Mouse (Mus musculus): ENCODE data around the gene Crocc2. TPM values are rescaled to one million over a fixed set of nuclear protein-coding genes. Genes with fewer than 3 reads are reported as not detected.

Crocc2 gene
- polyA plus RNA-seq, 1 experiment from 2014 or later, result 0.30 TPM

DNA sequence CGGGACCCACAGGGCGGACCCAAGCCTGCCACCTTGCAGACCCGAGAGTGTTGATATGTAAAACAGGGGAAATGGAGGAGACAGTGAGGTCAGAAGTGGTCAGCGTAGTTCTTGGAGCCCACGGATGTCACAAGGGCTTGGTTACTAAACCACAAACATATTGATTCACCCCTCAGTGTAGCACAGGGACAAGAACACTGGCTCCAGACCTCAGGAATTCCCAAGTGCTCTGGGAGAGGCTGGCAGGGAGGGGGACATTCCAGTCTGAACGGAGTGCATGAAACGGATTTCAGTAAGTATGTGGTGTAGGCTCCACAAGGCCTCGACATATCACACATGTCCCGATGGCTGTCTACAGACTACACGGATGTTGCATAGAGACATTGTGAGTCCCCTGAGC, 6.6 kb upstream of the Crocc2 start:
- DNase-seq (ENCODE audit: low read depth, low spot score) (no peak), ATAC-seq (no peak)
- no peak for TF ChIP-seq CTCF (IDR thresholded peaks at IDR 0.05)

DNA sequence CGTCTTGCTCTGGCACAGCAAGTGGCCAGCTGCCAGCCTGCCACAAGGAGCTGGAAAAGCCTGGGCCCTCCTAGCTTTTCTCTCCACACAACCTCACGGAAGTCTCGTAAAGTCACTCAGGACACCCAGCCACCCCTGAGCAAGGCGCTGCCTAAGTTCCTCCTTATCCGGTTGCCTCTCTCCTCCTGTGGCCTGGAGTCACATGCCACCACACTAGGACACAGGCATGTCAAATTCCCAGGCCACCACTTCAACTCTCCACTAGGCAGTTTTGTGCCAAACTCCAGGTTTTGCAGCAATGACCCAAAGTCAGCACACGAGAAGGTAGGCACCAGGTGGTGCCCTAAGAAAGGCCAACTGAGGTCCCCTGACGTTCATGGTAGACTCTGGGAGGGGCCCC, 5.9 kb upstream of the Crocc2 start:
- TF ChIP-seq CTCF (IDR thresholded peaks at IDR 0.05), result no peak

More for the DNA sequence above, 6.6 kb upstream of the Crocc2 start:
- ChIA-PET CTCF (no interaction called here), POLR2A (no interaction called here)
- no peaks in the 10 kb centered on the region for H3K27me3 ChIP-seq
- in situ Hi-C loops (cut with MboI; ENCODE audit: low pct_unique_long_range_greater_than_20kb), result no loop called here

DNA sequence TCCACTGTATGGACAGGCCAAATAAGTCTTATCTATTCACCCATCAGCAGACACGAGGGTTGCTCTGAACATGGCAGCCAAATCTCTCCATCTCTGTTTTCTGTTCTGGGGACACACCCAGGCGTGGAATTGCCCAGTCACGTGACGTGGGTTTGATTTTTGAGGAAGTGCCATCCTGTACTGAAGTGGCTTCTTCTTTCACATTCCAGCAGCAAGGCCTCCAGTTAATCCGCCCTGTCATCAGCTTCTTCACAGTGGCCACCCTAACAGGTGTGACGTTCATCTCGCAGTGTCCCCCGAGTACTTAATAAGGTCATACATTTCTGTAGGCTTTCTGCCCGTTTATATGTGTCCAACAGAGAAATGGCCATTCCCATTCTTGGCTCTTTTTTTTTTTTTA, 3.1 kb upstream of the Crocc2 start:
- in situ Hi-C loops (cut with MboI; ENCODE audit: low pct_unique_long_range_greater_than_20kb), result no loop called here

More for the DNA sequence above, 5.9 kb upstream of the Crocc2 start:
- in situ Hi-C loops (cut with MboI; ENCODE audit: low pct_unique_long_range_greater_than_20kb), result no loop called here
- no peaks in the 10 kb centered on the region for H3K27me3 ChIP-seq
- DNase-seq (ENCODE audit: low read depth, low spot score) (no peak), ATAC-seq (no peak)
- POLR2A ChIA-PET, result no interaction called here
- CTCF ChIA-PET, result interaction anchor here (1.3 kb wide), 1 partner anchor 34 kb away, joined by 5 read pairs; no protein-coding TSS in a partner anchor

DNA sequence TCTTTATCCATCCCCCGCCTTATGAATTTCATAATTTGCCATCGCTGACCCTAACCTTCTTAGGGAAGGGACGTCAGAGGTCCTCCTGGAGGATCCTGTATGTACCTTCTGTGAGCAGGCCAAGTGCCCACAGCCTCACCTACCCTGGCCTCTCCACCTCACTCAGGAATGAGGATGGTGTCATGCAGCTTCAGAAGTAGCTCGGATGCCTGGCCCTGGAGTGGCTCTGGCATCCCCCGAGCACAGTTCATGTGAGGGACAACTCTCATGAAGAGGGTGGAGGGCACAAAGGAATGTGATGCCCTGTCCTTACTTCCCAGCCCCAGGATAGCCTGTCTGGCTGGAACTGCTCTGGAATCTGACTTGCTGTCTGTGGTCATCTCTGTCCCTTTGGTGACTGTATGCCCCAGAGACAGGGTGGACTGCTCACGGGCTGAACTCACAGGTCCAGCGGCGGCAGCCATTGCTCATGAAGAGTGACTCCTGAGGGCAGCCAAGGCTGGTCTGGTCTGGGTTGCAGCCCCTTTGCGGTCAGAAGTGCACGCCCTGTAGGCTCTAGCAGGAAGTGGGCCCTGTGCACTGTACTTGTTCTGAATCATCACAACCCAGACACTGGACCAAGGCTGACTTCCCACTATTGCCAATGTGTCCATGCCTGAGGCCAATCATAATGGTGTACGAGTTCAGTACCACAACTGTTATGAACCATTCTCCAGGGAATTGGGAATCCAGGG, 2.0 kb upstream of the Crocc2 start:
- no peaks in the 10 kb centered on the region for H3K27me3 ChIP-seq
- in situ Hi-C loops (cut with MboI; ENCODE audit: low pct_unique_long_range_greater_than_20kb), result no loop called here
- peak; percentile 8 for ATAC-seq
- ChIA-PET POLR2A (no interaction called here), CTCF (no interaction called here)
- TF ChIP-seq CTCF (IDR thresholded peaks at IDR 0.05), result no peak
- DNase-seq (ENCODE audit: low read depth, low spot score), result no peak

More for the DNA sequence above, 3.1 kb upstream of the Crocc2 start:
- no peak for TF ChIP-seq CTCF (IDR thresholded peaks at IDR 0.05)
- DNase-seq (ENCODE audit: low read depth, low spot score) (no peak), ATAC-seq (no peak)
- ChIA-PET POLR2A (no interaction called here), CTCF (no interaction called here)
- no peaks in the 10 kb centered on the region for H3K27me3 ChIP-seq

DNA sequence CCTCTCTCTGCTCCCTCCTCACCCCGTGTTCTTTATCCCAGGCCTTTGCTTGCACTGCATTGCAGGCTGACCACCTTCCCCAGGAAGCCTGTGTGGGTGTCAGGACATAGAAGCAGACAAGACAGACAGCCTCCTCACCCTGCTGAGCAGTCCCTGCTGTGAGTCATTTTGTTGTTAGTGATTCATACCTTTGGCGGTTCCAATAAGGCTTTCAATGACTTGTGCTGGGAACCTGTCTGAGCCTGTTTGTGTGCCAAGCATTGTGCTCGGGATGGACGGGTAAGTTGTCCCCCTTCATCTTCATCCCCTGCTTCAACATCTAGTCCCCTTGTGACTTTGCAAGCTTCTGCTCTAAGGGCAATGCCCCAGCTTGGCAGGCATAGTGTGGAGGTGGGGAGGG, 5.1 kb downstream of the Crocc2 start:
- in situ Hi-C loops (cut with MboI; ENCODE audit: low pct_unique_long_range_greater_than_20kb), result loop anchor here (10.0 kb wide), 1 partner anchor 131 kb away; the partner anchor contains the start of gene Mterf4
- no peak for TF ChIP-seq CTCF (IDR thresholded peaks at IDR 0.05)
- DNase-seq (ENCODE audit: low read depth, low spot score), result no peak

DNA sequence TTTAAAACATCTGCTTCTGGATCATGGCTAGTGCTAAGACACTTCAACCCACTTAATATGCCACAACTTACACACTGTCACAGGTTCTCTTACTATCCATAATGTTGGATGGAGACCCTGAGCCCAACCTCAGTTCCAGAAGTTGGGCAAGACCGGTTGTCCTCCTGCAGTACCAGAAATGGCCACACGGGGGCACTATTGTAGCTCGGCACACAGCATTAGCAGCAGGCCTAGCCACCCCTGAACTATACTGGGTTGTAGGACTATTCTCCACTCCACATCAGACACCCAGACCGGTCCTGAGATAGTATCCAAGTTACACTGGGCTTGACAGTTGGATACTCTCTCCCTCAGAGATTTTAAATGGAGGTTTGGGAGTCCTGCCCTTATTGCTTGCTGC, 5.9 kb downstream of the Crocc2 start:
- POLR2A ChIA-PET, result interaction anchor here (1.6 kb wide), 1 partner anchor 33 kb away, joined by 10 read pairs; no protein-coding TSS in a partner anchor

More for the DNA sequence above, 5.1 kb downstream of the Crocc2 start:
- ATAC-seq, result peak; percentile 46
- POLR2A ChIA-PET, result no interaction called here
- CTCF ChIA-PET, result interaction anchor here (0.7 to 1.8 kb wide), 16 partner anchors 9 to 169 kb away, joined by 3 to 8 read pairs (median 3); partner anchors contain the start of genes Mterf4 and Pask
- H3K27me3 ChIP-seq, result no peaks in the 10 kb centered on the region

DNA sequence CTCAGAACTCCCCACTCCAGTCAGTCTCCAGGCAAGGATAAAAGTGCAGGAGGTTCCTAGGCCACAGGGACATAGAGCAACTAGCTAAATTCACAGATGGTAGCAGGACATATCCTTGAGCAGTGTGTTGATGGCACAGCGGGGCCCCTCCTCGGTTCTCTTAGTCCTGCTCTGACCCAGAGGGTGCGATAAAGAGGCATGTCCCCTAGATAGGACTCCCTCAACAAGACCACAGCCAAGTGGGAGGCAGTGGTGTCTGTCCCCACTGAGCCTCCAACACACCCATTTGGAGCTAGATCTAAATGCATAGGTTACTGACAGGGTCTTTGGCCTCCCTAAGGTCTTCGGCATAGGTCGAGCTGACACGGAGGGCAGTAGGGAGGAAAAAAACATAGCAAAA, 7.3 kb downstream of the Crocc2 start:
- ChIA-PET POLR2A (no interaction called here), CTCF (interaction anchor here (0.9 to 2.1 kb wide), 3 partner anchors 47 to 70 kb away, joined by 3 to 7 read pairs (median 3); no protein-coding TSS in a partner anchor)
- H3K27me3 ChIP-seq, result no peaks in the 10 kb centered on the region
- no peak for ATAC-seq
- TF ChIP-seq CTCF (IDR thresholded peaks at IDR 0.05), result no peak
- in situ Hi-C loops (cut with MboI; ENCODE audit: low pct_unique_long_range_greater_than_20kb), result loop anchor here (10.0 kb wide), 1 partner anchor 129 kb away; the partner anchor contains the start of gene Mterf4
- DNase-seq (ENCODE audit: low read depth, low spot score), result no peak

More for the DNA sequence above, 5.9 kb downstream of the Crocc2 start:
- TF ChIP-seq CTCF (IDR thresholded peaks at IDR 0.05), result no peak
- DNase-seq (ENCODE audit: low read depth, low spot score) (no peak), ATAC-seq (no peak)
- H3K27me3 ChIP-seq, result no peaks in the 10 kb centered on the region
- in situ Hi-C loops (cut with MboI; ENCODE audit: low pct_unique_long_range_greater_than_20kb), result loop anchor here (10.0 kb wide), 1 partner anchor 130 kb away; the partner anchor contains the start of gene Mterf4
- CTCF ChIA-PET, result interaction anchor here (0.7 to 2.1 kb wide), 18 partner anchors 9 to 169 kb away, joined by 3 to 8 read pairs (median 4); partner anchors contain the start of genes Mterf4 and Pask

DNA sequence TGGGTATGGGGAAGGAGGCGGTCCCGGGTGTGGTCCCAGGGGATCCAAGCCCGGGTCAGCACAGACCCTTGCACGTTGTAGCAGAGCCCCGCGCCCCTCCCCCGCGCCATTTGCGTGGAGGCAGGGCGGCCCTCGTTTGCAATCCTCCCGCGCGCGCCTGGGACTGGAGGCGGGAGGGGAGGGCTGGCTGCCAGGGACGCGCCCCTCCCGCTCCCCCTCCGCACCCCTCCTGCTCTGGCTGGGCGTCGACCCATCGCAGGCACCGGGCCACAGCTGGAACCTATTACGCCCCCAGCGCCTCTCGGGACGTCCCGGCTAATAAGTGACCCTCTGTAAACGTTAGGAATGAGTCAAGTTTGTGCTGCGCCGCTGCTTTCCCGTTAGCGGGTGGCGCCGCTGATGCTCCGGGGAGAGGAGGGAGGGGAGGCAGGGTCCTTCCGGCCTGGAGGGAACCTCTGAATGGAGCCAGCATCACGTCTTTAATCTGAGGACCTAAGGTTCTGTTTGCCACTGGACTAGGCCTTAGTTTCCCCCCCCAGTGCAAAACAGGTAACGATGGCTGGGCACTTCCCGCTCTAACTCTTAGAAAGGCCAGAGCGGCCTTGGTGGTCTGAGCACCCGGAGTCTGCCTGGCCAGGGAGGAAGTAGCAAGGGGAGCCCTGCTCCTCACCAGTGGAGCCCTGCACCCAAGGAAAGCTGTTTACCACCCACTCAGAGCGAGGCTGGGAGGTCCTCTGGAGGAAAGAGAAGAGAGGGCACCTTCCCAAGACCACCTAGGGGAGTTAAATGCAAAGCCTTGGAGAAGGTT, 8.2 kb downstream of the Crocc2 start:
- DNase-seq (ENCODE audit: low read depth, low spot score) (no peak), ATAC-seq (no peak)
- ChIA-PET CTCF (interaction anchor here (0.9 to 1.0 kb wide), 3 partner anchors 11 to 69 kb away, joined by 3 read pairs; no protein-coding TSS in a partner anchor), POLR2A (no interaction called here)
- no peak for TF ChIP-seq CTCF (IDR thresholded peaks at IDR 0.05)
- no peaks in the 10 kb centered on the region for H3K27me3 ChIP-seq
- in situ Hi-C loops (cut with MboI; ENCODE audit: low pct_unique_long_range_greater_than_20kb), result loop anchor here (10.0 kb wide), 1 partner anchor 128 kb away; the partner anchor contains the start of gene Mterf4

DNA sequence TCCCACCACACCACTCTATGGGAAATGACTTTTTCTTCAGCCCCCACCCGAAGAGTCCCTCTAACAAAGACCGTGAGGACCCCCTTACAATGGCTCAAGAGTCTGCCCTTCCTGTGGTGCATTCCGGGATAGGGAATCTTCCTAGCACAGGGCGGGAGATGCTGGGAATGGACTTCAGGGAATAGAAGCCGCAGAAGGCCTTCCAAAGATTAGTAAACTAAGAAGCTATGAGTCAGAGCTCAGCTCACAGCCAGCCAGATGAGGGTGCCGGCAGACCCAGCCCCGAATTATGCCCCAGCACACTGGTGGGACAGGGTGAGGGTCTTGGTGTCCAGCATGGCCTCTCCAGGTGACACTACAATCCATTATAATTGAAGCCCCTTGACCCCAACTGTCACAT, 13.8 kb downstream of the Crocc2 start:
- ChIA-PET CTCF (interaction anchor here (1.4 to 2.6 kb wide), 3 partner anchors 8 to 24 kb away, joined by 3 to 6 read pairs (median 5); no protein-coding TSS in a partner anchor), POLR2A (interaction anchor here (1.5 kb wide), 1 partner anchor 26 kb away, joined by 4 read pairs; no protein-coding TSS in a partner anchor)
- no peak for ATAC-seq
- H3K27me3 ChIP-seq, result no peaks in the 10 kb centered on the region
- in situ Hi-C loops (cut with MboI; ENCODE audit: low pct_unique_long_range_greater_than_20kb), result no loop called here
- no peak for DNase-seq (ENCODE audit: low read depth, low spot score)
- TF ChIP-seq CTCF (IDR thresholded peaks at IDR 0.05), result no peak
